Mouse (Mus musculus) effector memory CD4-positive, alpha-beta T cell, adult 5 months (primary cell): ENCODE measurements around the gene Siglece. TPM values are rescaled to one million over a fixed set of nuclear protein-coding genes. Genes with fewer than 3 reads are reported as not detected.

ENCODE experiments used
- polyA plus RNA-seq: library from polyadenylated mRNA; unstranded; fragments of 100-300 nt; shearing (Covaris generic); gene quantifications from one replicate; pipeline ENCODE4 v1.2.1, GENCODE M21; 2017

Gene Siglece
- 0.34 TPM for polyA plus RNA-seq

DNA sequence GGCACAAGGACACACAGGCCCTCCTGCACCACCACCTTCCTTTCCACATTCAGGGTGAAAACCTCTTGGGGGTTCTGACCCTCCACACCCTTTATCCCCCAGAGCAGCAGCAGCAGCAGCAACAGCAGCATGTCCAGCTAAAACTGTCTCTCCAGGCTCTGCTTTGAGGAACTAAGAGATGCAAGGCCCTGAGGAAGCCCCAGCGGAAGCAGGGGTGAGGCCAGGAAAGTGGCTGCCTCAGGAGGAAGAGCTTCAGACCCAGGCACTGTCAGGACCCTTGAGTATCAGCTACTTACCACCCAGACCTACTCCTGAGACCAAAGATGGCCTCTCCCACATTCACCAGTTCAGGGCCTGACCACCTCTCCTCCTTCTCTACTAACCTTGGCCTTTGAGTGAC is at the start of gene Siglece:
TSS of gene Siglece (minus strand) at position 160 of the 400 bp plus-strand sequence.

DNA sequence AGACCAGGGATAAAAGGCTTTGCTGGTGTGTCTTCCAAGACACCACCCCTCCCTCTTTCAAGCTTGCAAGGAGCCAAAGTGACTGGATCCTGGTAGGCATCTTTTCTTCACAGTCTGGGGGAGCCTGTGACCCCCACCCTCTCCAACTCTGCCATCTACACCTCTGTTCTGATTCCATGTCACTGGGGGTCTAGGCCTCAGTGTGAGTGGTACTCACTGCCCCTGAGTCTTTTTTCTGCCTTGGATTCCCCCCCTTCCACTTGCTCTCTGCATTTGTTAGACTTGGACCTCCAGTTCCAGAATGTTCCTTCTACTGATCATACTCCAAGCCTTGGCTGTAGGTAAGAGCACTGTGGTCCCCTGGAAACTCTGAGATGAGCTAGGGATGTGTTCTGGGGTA is 30.2 kb upstream of the Siglece start, which contains the start of gene Klk14:
TSS of gene Klk14 (plus strand) at position 301 of the 400 bp plus-strand sequence.

DNA sequence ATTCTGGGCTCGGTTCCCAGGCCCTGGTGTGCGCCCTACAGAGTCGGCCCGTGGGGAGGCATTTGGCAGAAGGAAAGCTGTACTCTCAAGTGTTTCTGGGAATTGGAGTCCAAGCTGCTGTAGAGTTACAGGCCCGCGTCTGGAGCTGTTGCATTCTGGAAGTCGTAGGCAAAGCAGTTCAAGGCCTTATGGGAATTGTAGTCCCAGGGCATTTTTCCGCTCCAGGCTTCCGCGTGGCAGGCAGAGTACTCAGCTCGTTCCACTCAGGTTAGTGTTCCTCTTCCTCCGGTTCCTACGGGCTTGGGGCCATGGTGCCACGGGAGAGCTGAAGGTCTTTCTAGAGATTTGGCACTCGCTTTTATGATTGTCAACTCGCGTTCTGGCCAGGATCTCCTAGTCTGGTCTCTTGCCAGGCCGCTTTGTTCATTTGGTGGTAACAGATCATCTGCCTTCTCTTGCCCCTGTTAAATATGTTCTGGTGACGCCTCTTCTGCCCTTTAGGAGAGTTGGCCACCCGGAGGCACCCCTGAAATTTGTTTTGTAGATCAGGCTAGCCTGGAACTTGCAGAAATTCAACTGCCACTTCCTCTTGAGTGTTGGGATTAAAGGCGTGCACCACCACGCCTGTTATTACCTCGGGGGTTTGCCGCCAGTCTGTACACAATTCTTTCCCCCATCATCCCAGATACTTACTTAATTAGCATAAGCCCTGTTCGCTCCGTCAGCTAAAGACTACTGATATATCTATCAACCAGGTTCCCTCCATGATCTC is 12.0 kb upstream of the Siglece start, which contains the start of gene Ctu1:
TSS of gene Ctu1 (plus strand) at position 208 of the 772 bp plus-strand sequence.

DNA sequence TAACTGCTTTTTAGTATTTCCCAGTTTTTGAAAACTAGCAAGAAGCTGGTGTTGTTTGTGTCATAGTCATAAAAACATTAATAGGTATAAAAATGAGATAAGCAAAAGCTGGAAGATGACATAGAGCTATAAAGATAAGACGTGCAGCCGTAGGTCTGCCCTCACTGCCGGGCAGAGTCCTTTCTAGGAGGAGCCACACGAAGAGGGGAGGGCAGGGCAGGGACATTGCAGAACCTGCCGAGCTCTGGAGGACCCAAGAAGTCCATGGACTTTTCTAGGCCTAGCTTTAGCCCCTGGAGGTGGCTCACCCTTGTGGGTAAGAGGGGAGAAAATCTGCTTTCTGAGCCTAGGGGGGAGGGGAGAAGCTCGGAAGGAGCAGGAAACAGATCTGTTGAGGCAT is 25.5 kb downstream of the Siglece start, which contains the start of gene Ceacam18:
TSS of gene Ceacam18 (plus strand) at position 208 of the 400 bp plus-strand sequence.

DNA sequence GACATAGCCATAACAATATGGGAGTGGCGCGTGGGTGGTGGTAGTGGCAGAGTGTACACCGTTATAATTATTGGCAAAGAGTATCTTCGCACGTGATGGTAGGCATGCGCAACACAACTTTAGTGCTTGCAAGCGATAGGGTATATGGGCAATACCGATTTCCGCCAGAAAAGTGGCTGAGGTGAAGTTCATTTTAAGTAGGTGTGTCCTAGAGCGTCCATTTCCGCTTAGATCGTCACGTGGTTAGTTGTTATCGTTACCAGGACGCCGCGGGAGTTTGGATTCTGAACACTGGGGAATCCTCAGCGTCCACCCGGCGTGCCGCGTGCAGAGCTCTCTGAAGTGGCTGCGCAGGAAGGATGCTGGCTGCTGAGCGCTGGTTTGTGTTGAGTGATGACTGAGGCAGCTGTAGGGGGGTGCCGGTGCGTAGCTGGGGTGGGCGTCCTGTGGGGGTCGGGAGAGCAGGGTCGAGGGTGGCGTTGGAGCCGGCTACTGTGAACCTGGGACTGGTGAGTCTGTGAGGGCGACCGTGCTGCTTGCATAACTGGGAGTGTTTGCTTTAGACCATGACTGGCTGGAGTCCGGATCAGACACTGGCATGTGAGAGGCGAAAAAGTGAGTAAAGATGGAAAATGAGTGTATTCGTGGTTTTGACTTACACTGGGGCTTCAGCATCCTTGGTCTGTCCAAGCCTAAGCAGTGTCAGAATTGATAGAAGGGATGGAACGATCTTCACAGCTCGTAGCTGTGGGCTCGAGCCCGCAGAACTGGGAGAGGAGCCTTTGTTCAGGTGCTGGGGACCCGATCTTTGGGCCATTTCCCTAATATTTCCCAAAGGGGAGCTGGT is 52.8 kb downstream of the Siglece start, which contains the start of gene Zfp819:
TSS of gene Zfp819 (plus strand) at position 274 of the 847 bp plus-strand sequence.

Other genes starting within 250 kb of the Siglece start
- not detected for gene Lim2, start 232.5 kb downstream of the Siglece start, polyA plus RNA-seq
- gene Nkg7, start 223.1 kb downstream of the Siglece start, polyA plus RNA-seq, result 634 TPM
- not detected for gene Cldnd2, start 219.4 kb downstream of the Siglece start, polyA plus RNA-seq
- 73.5 TPM for gene Etfb, start 216.1 kb downstream of the Siglece start, polyA plus RNA-seq
- gene Gm45233, start 216.0 kb downstream of the Siglece start, polyA plus RNA-seq, result 0.50 TPM
- gene Vsig10l, start 197.0 kb downstream of the Siglece start, polyA plus RNA-seq, result 3.8 TPM
- not detected for gene Iglon5, start 170.1 kb downstream of the Siglece start, polyA plus RNA-seq
- not detected for gene 4931406B18Rik, start 154.2 kb downstream of the Siglece start, polyA plus RNA-seq
- gene Cd33, start 115.7 kb downstream of the Siglece start, polyA plus RNA-seq, result not detected
- 2.3 TPM for gene Zfp658, start 97.9 kb downstream of the Siglece start, polyA plus RNA-seq
- 4.0 TPM for gene Zfp719, start 80.6 kb downstream of the Siglece start, polyA plus RNA-seq
- not detected for gene Zfp819, start 53.0 kb downstream of the Siglece start, polyA plus RNA-seq
- gene Ceacam18, start 25.5 kb downstream of the Siglece start, polyA plus RNA-seq, result not detected
- gene Ctu1, start 11.9 kb upstream of the Siglece start, polyA plus RNA-seq, result 4.2 TPM
- gene Klk14, start 30.3 kb upstream of the Siglece start, polyA plus RNA-seq, result not detected
- not detected for gene Klk13, start 52.4 kb upstream of the Siglece start, polyA plus RNA-seq
- gene Klk12, start 108.7 kb upstream of the Siglece start, polyA plus RNA-seq, result not detected
- gene Klk11, start 114.4 kb upstream of the Siglece start, polyA plus RNA-seq, result not detected
- not detected for gene Klk10, start 120.9 kb upstream of the Siglece start, polyA plus RNA-seq
- not detected for gene Klk9, start 131.7 kb upstream of the Siglece start, polyA plus RNA-seq
- 48.5 TPM for gene Klk8, start 137.4 kb upstream of the Siglece start, polyA plus RNA-seq
- gene Klk7, start 151.1 kb upstream of the Siglece start, polyA plus RNA-seq, result not detected
- gene Klk6, start 164.3 kb upstream of the Siglece start, polyA plus RNA-seq, result not detected
- not detected for gene Klk5, start 181.8 kb upstream of the Siglece start, polyA plus RNA-seq
- not detected for gene Klk4, start 221.0 kb upstream of the Siglece start, polyA plus RNA-seq